Mouse (Mus musculus) G1E-ER4 (cell line): ENCODE measurements around the gene St6galnac3. TPM values are rescaled to one million over a fixed set of nuclear protein-coding genes. Genes with fewer than 3 reads are reported as not detected.
A peak's percentile ranks its signal among the peaks of the same experiment; 100 is the strongest.

ENCODE experiments used
- GATA1 ChIP-seq: IDR thresholded peaks from one replicate; pipeline ENCODE4 v1.8.0; 2012; ENCODE audit warnings: low read length, inconsistent platforms
- polyA plus RNA-seq: library from polyadenylated mRNA; stranded (reverse); fragments of >175 nt; gene quantifications from 2 replicates; pipeline ENCODE4 v1.2.3, GENCODE M21; 2012

St6galnac3 gene
- polyA plus RNA-seq = 1.9 and 2.5 TPM in 2 replicates

GRCm38 (mm10) chr3:153724701-153725668 is at the start of gene St6galnac3:
Gene St6galnac3 (minus strand): TSS chr3:153725174.
- TF ChIP-seq GATA1 = no peak

GRCm38 (mm10) chr3:153774568-153774967 is 49.6 kb upstream of the St6galnac3 start:
- TF ChIP-seq GATA1 = no peak

DNA sequence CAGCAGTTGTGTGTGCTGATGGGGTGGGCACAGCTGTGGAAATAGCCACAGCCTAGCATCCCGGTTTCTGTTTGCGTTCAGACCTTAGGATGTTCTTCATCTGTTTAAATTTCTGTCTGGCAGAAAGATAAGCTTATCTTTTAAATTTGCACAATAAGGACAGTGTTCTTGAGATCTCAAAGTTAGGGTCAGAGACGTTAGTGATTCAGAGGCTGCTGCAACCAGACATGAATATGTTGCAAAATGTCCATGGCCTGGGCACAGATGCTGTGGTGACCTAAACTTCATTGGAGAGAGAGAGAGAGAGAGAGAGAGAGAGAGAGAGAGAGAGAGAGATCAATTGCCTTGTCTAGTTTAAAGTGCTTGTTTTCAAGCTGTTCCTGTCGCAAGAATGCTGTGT is 46.5 kb upstream of the St6galnac3 start:
- no peak for TF ChIP-seq GATA1

DNA sequence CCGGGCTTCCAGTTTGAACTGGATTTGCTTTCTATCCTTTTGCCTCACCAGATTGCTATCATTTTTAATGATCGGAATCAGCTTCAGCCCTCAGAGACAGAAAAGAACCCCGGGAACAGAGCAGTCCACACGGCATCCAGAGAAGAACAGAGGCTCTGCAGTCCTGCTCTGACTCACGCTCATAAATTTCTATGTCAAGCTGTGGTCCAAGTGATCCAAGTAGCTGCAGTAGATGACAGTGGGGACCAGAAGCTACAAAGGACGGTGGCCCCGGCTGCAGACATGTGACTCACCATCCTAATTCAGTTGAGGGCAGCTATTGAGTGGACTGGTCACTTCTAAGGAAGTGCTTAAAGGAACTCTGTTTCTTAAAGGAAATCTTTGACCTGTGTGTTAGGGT is 45.6 kb upstream of the St6galnac3 start:
- TF ChIP-seq GATA1 = no peak

DNA sequence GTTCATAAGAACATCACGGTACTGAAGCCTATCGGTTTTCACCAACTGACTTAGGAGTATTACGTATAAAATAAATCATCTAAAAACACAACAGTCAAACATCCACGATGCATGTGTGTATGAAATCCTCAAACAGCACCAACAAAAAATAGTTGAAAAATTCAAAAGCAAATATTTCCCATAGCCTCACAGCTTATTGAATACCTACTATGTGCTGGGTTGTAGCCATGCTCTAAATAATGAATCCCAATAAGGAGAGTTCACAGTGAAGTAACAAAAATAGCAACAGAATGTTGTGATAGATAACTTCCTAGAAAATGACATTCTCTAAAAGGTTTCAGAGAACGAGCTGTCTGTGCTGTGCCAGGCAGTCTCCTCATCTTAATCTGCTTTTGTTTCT is 44.2 kb upstream of the St6galnac3 start:
- no peak for TF ChIP-seq GATA1

GRCm38 (mm10) chr3:153765171-153765570 is 40.2 kb upstream of the St6galnac3 start:
- TF ChIP-seq GATA1 = peak; percentile 58

GRCm38 (mm10) chr3:153764760-153765159 is 39.8 kb upstream of the St6galnac3 start:
- TF ChIP-seq GATA1 = no peak

- TF ChIP-seq GATA1 = no peak
These were observed 36.2 kb upstream of the St6galnac3 start for GRCm38 (mm10) chr3:153761171-153761570.

DNA sequence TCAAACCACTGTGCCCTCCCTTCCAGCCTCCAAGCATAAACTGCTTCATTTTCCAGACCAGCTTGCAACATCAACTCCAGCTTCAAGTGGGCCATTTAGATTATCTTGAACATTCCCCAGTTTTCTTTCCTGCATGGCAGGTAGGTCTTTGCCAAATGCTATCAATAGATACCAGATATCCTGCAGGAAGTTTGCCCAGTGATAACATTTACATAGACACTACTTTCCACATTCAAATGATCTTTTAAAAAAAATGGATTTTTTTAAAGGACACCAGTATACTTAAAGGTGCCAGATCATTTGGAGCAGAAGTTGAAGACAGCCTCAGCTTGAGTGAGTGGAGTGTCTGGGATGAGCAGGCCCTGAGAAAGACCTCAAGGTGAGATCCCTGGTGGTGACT is 34.3 kb upstream of the St6galnac3 start:
- no peak for TF ChIP-seq GATA1

- no peak for TF ChIP-seq GATA1
These were observed 31.6 kb upstream of the St6galnac3 start for GRCm38 (mm10) chr3:153756500-153756996.

GRCm38 (mm10) chr3:153751435-153751834 is 26.5 kb upstream of the St6galnac3 start:
- TF ChIP-seq GATA1 = no peak

DNA sequence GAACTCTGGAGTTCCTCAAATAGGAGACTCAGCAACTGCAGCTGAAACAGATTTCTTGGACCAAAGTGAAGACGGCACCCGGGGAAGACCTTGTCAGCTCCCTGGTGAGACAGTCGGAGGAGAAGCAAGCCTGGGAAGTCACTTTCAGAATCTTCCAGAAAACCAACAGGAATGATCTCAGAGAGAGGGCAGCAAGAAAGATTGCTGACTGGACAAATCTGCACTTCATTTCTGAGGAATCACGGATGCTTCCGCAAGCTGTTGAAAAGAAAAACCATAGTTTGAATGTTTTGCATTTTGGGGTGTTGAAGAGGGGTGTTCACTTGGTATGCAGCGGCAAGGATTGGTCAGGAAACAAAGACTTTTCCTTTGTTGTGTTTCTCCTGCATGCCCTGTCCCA is 24.4 kb upstream of the St6galnac3 start:
- TF ChIP-seq GATA1 = no peak

GRCm38 (mm10) chr3:153748293-153748692 is 23.3 kb upstream of the St6galnac3 start:
- no peak for TF ChIP-seq GATA1

DNA sequence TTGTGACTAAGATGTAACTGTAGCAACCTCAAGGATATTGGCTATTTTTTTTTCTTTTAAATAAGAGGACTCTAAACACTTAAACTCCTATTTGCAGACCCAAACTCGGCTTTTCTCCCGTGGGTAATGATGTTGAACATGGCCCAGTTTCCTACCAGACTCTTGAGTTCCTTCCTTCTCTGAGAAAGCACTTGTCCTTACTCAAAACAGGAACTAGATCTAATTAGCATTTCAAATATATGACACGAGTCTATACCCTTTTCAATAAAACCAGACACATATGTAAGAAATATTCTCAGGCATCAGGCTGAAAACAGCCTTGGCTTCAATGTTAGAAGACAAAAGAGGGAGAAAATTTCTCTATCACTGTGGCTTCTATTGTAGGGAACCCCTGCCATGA is 20.1 kb upstream of the St6galnac3 start:
- no peak for TF ChIP-seq GATA1

DNA sequence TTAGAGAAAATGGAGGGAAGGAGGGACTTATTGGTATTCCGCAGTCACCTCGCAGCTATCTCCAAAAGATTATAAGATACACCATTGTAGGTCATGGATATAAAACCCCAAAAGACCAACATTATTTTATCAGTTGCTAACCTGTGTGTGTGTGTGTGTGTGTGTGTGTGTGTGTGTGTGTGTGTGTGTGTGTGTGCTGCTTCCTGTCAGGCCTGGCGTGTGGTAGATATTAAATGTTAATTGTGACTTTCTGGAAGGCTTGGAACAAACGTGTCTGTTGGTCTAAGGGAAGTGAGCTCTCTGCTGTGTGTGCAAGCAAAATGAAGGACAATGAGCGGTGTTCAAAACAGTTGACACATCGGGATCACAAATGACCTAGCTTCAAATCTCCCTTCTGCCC is 19.5 kb upstream of the St6galnac3 start:
- TF ChIP-seq GATA1 = no peak

DNA sequence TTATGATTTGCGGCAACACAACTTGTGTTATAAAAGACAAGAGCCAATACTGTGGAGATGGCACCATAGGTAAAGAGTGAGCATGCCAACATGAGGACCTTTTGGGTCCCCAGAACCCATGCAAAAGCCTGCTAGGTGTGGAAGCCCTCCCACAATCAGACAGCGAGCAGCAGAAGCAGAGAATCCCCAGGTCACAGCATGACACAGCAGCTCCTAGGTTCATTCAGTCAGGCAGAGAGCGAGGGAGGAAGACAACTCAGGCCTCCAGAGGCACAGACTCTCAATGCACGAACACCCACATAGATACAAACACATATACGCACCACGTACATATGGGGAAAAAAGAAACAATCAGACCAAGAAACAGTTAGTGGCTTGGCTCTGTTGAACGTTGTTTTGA is 16.8 kb upstream of the St6galnac3 start:
- no peak for TF ChIP-seq GATA1

GRCm38 (mm10) chr3:153739351-153739750 is 14.4 kb upstream of the St6galnac3 start:
- TF ChIP-seq GATA1 = no peak
